Mouse (Mus musculus) myocyte (in vitro differentiated cells): ENCODE measurements around the gene Prkn. TPM values are rescaled to one million over a fixed set of nuclear protein-coding genes. Genes with fewer than 3 reads are reported as not detected.

ENCODE experiments used
- H3K27me3 ChIP-seq: one replicate; pipeline ENCODE4 v1.6.1; 2011; ENCODE audit not compliant: control insufficient read depth, insufficient read depth, insufficient read length
- H3K36me3 ChIP-seq: one replicate; pipeline ENCODE4 v1.6.1; 2011; ENCODE audit not compliant: control insufficient read depth, insufficient read depth
- H3K4me2 ChIP-seq: one replicate; pipeline ENCODE4 v1.6.1; 2011; ENCODE audit warnings: low read depth, control low read depth
- H3K4me3 ChIP-seq: one replicate; pipeline ENCODE4 v1.5.1; 2011; ENCODE audit warnings: mild to moderate bottlenecking, control low read depth, moderate library complexity
- H3K79me2 ChIP-seq: one replicate; pipeline ENCODE4 v1.6.1; 2011; ENCODE audit not compliant: control insufficient read depth, insufficient read depth
- H3ac ChIP-seq: one replicate; pipeline ENCODE4 v1.6.1; 2011; ENCODE audit not compliant: control insufficient read depth, insufficient read length
- CEBPB ChIP-seq: IDR thresholded peaks from 2 replicates; pipeline ENCODE4 v1.6.1; 2011; ENCODE audit warnings: mild to moderate bottlenecking, moderate library complexity; ENCODE audit not compliant: poor library complexity, insufficient read depth, severe bottlenecking
- E2F4 ChIP-seq: IDR thresholded peaks from one replicate; pipeline ENCODE4 v1.6.1; 2011; ENCODE audit warnings: mild to moderate bottlenecking, control low read depth, moderate library complexity; ENCODE audit not compliant: insufficient read depth
- MAX ChIP-seq: IDR thresholded peaks from one replicate; pipeline ENCODE4 v1.6.1; 2011; ENCODE audit warnings: low read depth, mild to moderate bottlenecking, control low read depth
- MYOD1 ChIP-seq, 3 experiments: IDR thresholded peaks; one replicate each; pipeline ENCODE4 v1.6.1; 2011; ENCODE audit warnings: control low read depth in 2 of 3, low read depth in 2 of 3, mild to moderate bottlenecking in 2 of 3, moderate library complexity in 1 of 3; ENCODE audit not compliant: insufficient read length in 2 of 3, control insufficient read depth in 1 of 3
- MYOG ChIP-seq, 3 experiments: IDR thresholded peaks; one replicate each; pipeline ENCODE4 v1.6.1; 2011; ENCODE audit warnings: control low read depth in 2 of 3, low read depth in 2 of 3, mild to moderate bottlenecking in 2 of 3; ENCODE audit not compliant: insufficient read length in 2 of 3, control insufficient read depth in 1 of 3, insufficient read depth in 1 of 3
- POLR2A ChIP-seq: IDR thresholded peaks from one replicate; pipeline ENCODE4 v1.6.1; 2011; ENCODE audit warnings: low read depth, mild to moderate bottlenecking, control low read depth, moderate library complexity; ENCODE audit not compliant: insufficient read length
- POLR2AphosphoS2 ChIP-seq: IDR thresholded peaks from one replicate; pipeline ENCODE4 v1.6.1; 2011; ENCODE audit warnings: low read depth, control low read depth; ENCODE audit not compliant: insufficient read length
- REST ChIP-seq: IDR thresholded peaks from one replicate; pipeline ENCODE4 v1.6.1; 2011; ENCODE audit warnings: mild to moderate bottlenecking, control low read depth, moderate library complexity; ENCODE audit not compliant: insufficient read depth, insufficient read length
- SRF ChIP-seq: IDR thresholded peaks from one replicate; pipeline ENCODE4 v1.6.1; 2011; ENCODE audit warnings: low read depth; ENCODE audit not compliant: control insufficient read depth, insufficient read length
- TCF12 ChIP-seq: IDR thresholded peaks from one replicate; pipeline ENCODE4 v1.6.1; 2011; ENCODE audit warnings: mild to moderate bottlenecking, control low read depth; ENCODE audit not compliant: poor library complexity, insufficient read depth, severe bottlenecking
- TCF3 ChIP-seq: IDR thresholded peaks from one replicate; pipeline ENCODE4 v1.6.1; 2011; ENCODE audit warnings: low read depth, control low read depth; ENCODE audit not compliant: insufficient read length
- USF1 ChIP-seq: IDR thresholded peaks from one replicate; pipeline ENCODE4 v1.6.1; 2011; ENCODE audit warnings: low read depth, mild to moderate bottlenecking, control low read depth, moderate library complexity
- polyA plus RNA-seq: library from polyadenylated mRNA; unstranded; fragments of >200 nt; fragmentation: generic; extraction: Trizol; gene quantifications from one replicate; pipeline ENCODE4 v1.2.1, GENCODE M21; 2012; ENCODE audit warnings: missing spikeins

Prkn gene
- polyA plus RNA-seq, 1 experiment = 0.26 TPM

GRCm38 (mm10) chr17:11402225-11402875, 562.2 kb downstream of the Prkn start:
- TF ChIP-seq E2F4 (no peak), MYOG (IDR thresholded peaks at IDR 0.05; ENCODE audit: control insufficient read depth in 1 of 3, insufficient read depth in 1 of 3, insufficient read length in 2 of 3, low read depth in 2 of 3) (no peak), CEBPB (no peak), USF1 (no peak), POLR2AphosphoS2 (no peak)
- no peaks in the 10 kb centered on the region for H3K36me3 ChIP-seq
- no peaks in the 10 kb centered on the region for H3K79me2 ChIP-seq
- H3K4me2 ChIP-seq = no peak overlapping the region
- H3ac ChIP-seq = no peak overlapping the region
- no peak overlapping the region for H3K4me3 ChIP-seq
- no peaks in the 10 kb centered on the region for H3K27me3 ChIP-seq

GRCm38 (mm10) chr17:11411414-11411813, 571.2 kb downstream of the Prkn start:
- no peak for TF ChIP-seq TCF3
- TF ChIP-seq TCF12 = no peak
- no peak for TF ChIP-seq MYOD1 (IDR thresholded peaks at IDR 0.05; ENCODE audit: control insufficient read depth in 1 of 3, insufficient read length in 2 of 3, low read depth in 2 of 3)
- no peak for TF ChIP-seq POLR2A
- TF ChIP-seq SRF = no peak
- no peak for TF ChIP-seq POLR2AphosphoS2
- no peak for TF ChIP-seq MAX
- no peak for TF ChIP-seq USF1
- no peak for TF ChIP-seq CEBPB
- TF ChIP-seq REST = no peak
- TF ChIP-seq MYOG (IDR thresholded peaks at IDR 0.05; ENCODE audit: control insufficient read depth in 1 of 3, insufficient read depth in 1 of 3, insufficient read length in 2 of 3, low read depth in 2 of 3) = no peak
- TF ChIP-seq E2F4 = no peak
- Histone ChIP-seq H3K4me2 (no peak overlapping the region), H3K36me3 (no peaks in the 10 kb centered on the region)

GRCm38 (mm10) chr17:11413688-11414087, 573.5 kb downstream of the Prkn start:
- no peak for TF ChIP-seq TCF3
- no peaks in the 10 kb centered on the region for H3K36me3 ChIP-seq
- no peak overlapping the region for H3K4me3 ChIP-seq
- no peak overlapping the region for H3ac ChIP-seq
- H3K79me2 ChIP-seq = no peaks in the 10 kb centered on the region
- no peaks in the 10 kb centered on the region for H3K27me3 ChIP-seq
- no peak overlapping the region for H3K4me2 ChIP-seq

More at GRCm38 (mm10) chr17:11411414-11411813, 571.2 kb downstream of the Prkn start:
- Histone ChIP-seq H3K27me3 (no peaks in the 10 kb centered on the region), H3K4me3 (no peak overlapping the region), H3K79me2 (no peaks in the 10 kb centered on the region), H3ac (no peak overlapping the region)

GRCm38 (mm10) chr17:11414288-11414687, 574.1 kb downstream of the Prkn start:
- no peak overlapping the region for H3K4me2 ChIP-seq
- no peaks in the 10 kb centered on the region for H3K36me3 ChIP-seq
- H3K79me2 ChIP-seq = no peaks in the 10 kb centered on the region
- H3K27me3 ChIP-seq = no peaks in the 10 kb centered on the region
- H3ac ChIP-seq = no peak overlapping the region
- no peak overlapping the region for H3K4me3 ChIP-seq
- TF ChIP-seq TCF12 (no peak), USF1 (no peak), POLR2A (no peak), REST (no peak), MYOG (IDR thresholded peaks at IDR 0.05; ENCODE audit: control insufficient read depth in 1 of 3, insufficient read depth in 1 of 3, insufficient read length in 2 of 3, low read depth in 2 of 3) (no peak), POLR2AphosphoS2 (no peak), E2F4 (no peak), TCF3 (no peak), SRF (no peak), CEBPB (no peak), MAX (no peak), MYOD1 (IDR thresholded peaks at IDR 0.05; ENCODE audit: control insufficient read depth in 1 of 3, insufficient read length in 2 of 3, low read depth in 2 of 3) (no peak)

GRCm38 (mm10) chr17:11417150-11417549, 577.0 kb downstream of the Prkn start:
- TF ChIP-seq POLR2A = no peak
- H3K4me3 ChIP-seq = no peak overlapping the region
- no peak overlapping the region for H3K4me2 ChIP-seq
- no peaks in the 10 kb centered on the region for H3K27me3 ChIP-seq
- H3K79me2 ChIP-seq = no peaks in the 10 kb centered on the region
- H3K36me3 ChIP-seq = no peaks in the 10 kb centered on the region
- H3ac ChIP-seq = no peak overlapping the region

- Histone ChIP-seq H3K27me3 (no peaks in the 10 kb centered on the region), H3K4me2 (no peak overlapping the region), H3K79me2 (no peaks in the 10 kb centered on the region), H3K36me3 (no peaks in the 10 kb centered on the region), H3ac (no peak overlapping the region), H3K4me3 (no peak overlapping the region)
- TF ChIP-seq USF1 = no peak
- no peak for TF ChIP-seq MYOG (IDR thresholded peaks at IDR 0.05; ENCODE audit: control insufficient read depth in 1 of 3, insufficient read depth in 1 of 3, insufficient read length in 2 of 3, low read depth in 2 of 3)
- no peak for TF ChIP-seq TCF3
- TF ChIP-seq TCF12 = no peak
- no peak for TF ChIP-seq POLR2A
- no peak for TF ChIP-seq POLR2AphosphoS2
Observed at GRCm38 (mm10) chr17:11419484-11419883, 579.3 kb downstream of the Prkn start.
